Mouse (Mus musculus) spleen, adult 2 months (tissue): ENCODE measurements at regions not wholly inside any gene's neighbourhood (a gene's known extent, or its start where the extent isn't known, plus 50 kb on each side); places are given as distances from the start of the nearest gene placed in this dataset.

Source experiments
- CTCF ChIP-seq: fragments of 200-500 bp; IDR thresholded peaks from 2 replicates; pipeline ENCODE4 v1.5.1; 2011; ENCODE audit warnings: mild to moderate bottlenecking, inconsistent platforms; ENCODE audit not compliant: insufficient read depth, insufficient read length, insufficient replicate concordance; ENCODE audit errors: extremely low read depth
- POLR2A ChIP-seq: fragments of 200-500 bp; IDR thresholded peaks from 2 replicates; pipeline ENCODE4 v1.6.1; 2011; ENCODE audit warnings: low read depth, low read length, inconsistent platforms

GRCm38 (mm10) chr2:147529161-147529560 lies 167.4 kb downstream of the Pax1 start:
- no peak for TF ChIP-seq CTCF
- TF ChIP-seq POLR2A, result no peak
